Mouse (Mus musculus) midbrain, embryonic 12.5 days (tissue): Measurements from ENCODE around the gene 2210016L21Rik. TPM values are rescaled to one million over a fixed set of nuclear protein-coding genes. Genes with fewer than 3 reads are reported as not detected.

Experiments used
- ATAC-seq: fragments of 200-750 bp; cut with Nextera tagmentation; 2 replicates; pipeline ENCODE4 v1.8.0; 2017; ENCODE audit warnings: low read depth, moderate TSS enrichment, moderate library complexity; ENCODE audit not compliant: low FRiP score
- H3K27ac ChIP-seq: fragments of 300-500 bp; sonication (generic); replicated peaks from 2 replicates; pipeline ENCODE4 v1.5.1; 2016; ENCODE audit warnings: mild to moderate bottlenecking
- H3K27me3 ChIP-seq: fragments of 300-500 bp; sonication (generic); 2 replicates; pipeline ENCODE4 v1.6.1; 2016; ENCODE audit warnings: mild to moderate bottlenecking
- H3K36me3 ChIP-seq: fragments of 300-500 bp; sonication (generic); 2 replicates; pipeline ENCODE4 v1.6.1; 2016
- H3K4me1 ChIP-seq: fragments of 300-500 bp; sonication (generic); 2 replicates; pipeline ENCODE4 v1.6.1; 2016
- H3K4me2 ChIP-seq: fragments of 300-500 bp; sonication (generic); replicated peaks from 2 replicates; pipeline ENCODE4 v1.6.1; 2016; ENCODE audit warnings: mild to moderate bottlenecking, moderate library complexity
- H3K4me3 ChIP-seq: fragments of 300-500 bp; sonication (generic); 2 replicates; pipeline ENCODE4 v1.5.1; 2016; ENCODE audit warnings: mild to moderate bottlenecking
- H3K9ac ChIP-seq: fragments of 300-500 bp; sonication (generic); replicated peaks from 2 replicates; pipeline ENCODE4 v1.6.1; 2016; ENCODE audit warnings: mild to moderate bottlenecking, moderate library complexity
- H3K9me3 ChIP-seq: fragments of 300-500 bp; sonication (generic); 2 replicates; pipeline ENCODE4 v1.6.1; 2016; ENCODE audit warnings: mild to moderate bottlenecking
- WGBS: fragments of 180-500 bp; shearing (Covaris S2); methylation state at CpG from one replicate; pipeline ENCODE4 v1.1.7; 2016; 5-methylcytosine and 5-hydroxymethylcytosine counted together
- polyA plus RNA-seq: library from polyadenylated mRNA; unstranded; fragments of >200 nt; fragmentation: Nextera tagmentation; extraction: Ambion mirVana; gene quantifications from 2 replicates; pipeline ENCODE4 v1.2.1, GENCODE M21; 2016

Gene 2210016L21Rik
- polyA plus RNA-seq, 1 experiment from 2014 or later, result 62.9 TPM

- no peak for ATAC-seq
- Histone ChIP-seq H3K4me2 (no peak overlapping the region), H3K27me3 (peaks cover 31% of the 10 kb centered on the region), H3K4me1 (peaks cover 5% of the 10 kb centered on the region), H3K9me3 (no peaks in the 10 kb centered on the region), H3K4me3 (no peak overlapping the region), H3K36me3 (no peaks in the 10 kb centered on the region), H3K27ac (no peak overlapping the region), H3K9ac (no peak overlapping the region)
- 26% methylated on average over 7 of the region's 7 CpGs for WGBS
Observed at GRCm38 (mm10) chr5:114968651-114969050, 26.7 kb downstream of the 2210016L21Rik start.

GRCm38 (mm10) chr5:114969064-114969463, 27.1 kb downstream of the 2210016L21Rik start:
- Histone ChIP-seq H3K4me2 (no peak overlapping the region), H3K9ac (no peak overlapping the region), H3K36me3 (no peaks in the 10 kb centered on the region), H3K27me3 (peaks cover 31% of the 10 kb centered on the region), H3K27ac (no peak overlapping the region), H3K4me3 (no peak overlapping the region), H3K9me3 (no peaks in the 10 kb centered on the region), H3K4me1 (peaks cover 5% of the 10 kb centered on the region)
- no peak for ATAC-seq
- WGBS, result 26% methylated on average over 4 of the region's 4 CpGs

GRCm38 (mm10) chr5:114969609-114970215, 27.8 kb downstream of the 2210016L21Rik start:
- no peak overlapping the region for H3K27ac ChIP-seq
- 65% methylated on average over 13 of the region's 13 CpGs for WGBS
- H3K9ac ChIP-seq, result no peak overlapping the region
- no peak for ATAC-seq
- H3K4me1 ChIP-seq, result peaks cover 5% of the 10 kb centered on the region
- H3K36me3 ChIP-seq, result no peaks in the 10 kb centered on the region
- H3K4me3 ChIP-seq, result no peak overlapping the region
- no peaks in the 10 kb centered on the region for H3K9me3 ChIP-seq
- peaks cover 31% of the 10 kb centered on the region for H3K27me3 ChIP-seq
- no peak overlapping the region for H3K4me2 ChIP-seq

GRCm38 (mm10) chr5:114970824-114971227, 28.9 kb downstream of the 2210016L21Rik start, which contains the start of gene Hnf1a:
Hnf1a (minus strand) TSS chr5:114971094.
- Histone ChIP-seq H3K36me3 (no peaks in the 10 kb centered on the region), H3K9me3 (no peaks in the 10 kb centered on the region), H3K9ac (no peak within 1 kb of the TSS), H3K4me2 (no peak within 1 kb of the TSS), H3K4me1 (peaks cover 5% of the 10 kb centered on the region), H3K27ac (no peak within 1 kb of the TSS), H3K4me3 (no peak within 1 kb of the TSS), H3K27me3 (peaks cover 26% of the 10 kb centered on the region)
- WGBS, result 79% methylated on average over 17 of the region's 17 CpGs
- ATAC-seq, result no peak

- H3K9ac ChIP-seq, result no peak overlapping the region
- no peak overlapping the region for H3K27ac ChIP-seq
- no peak overlapping the region for H3K4me3 ChIP-seq
- H3K4me2 ChIP-seq, result no peak overlapping the region
- H3K9me3 ChIP-seq, result no peaks in the 10 kb centered on the region
- no peak for ATAC-seq
- H3K27me3 ChIP-seq, result peaks cover 23% of the 10 kb centered on the region
- 84% methylated on average over 9 of the region's 9 CpGs for WGBS
- no peaks in the 10 kb centered on the region for H3K36me3 ChIP-seq
- peaks cover 5% of the 10 kb centered on the region for H3K4me1 ChIP-seq
Observed at GRCm38 (mm10) chr5:114972201-114972600, 30.2 kb downstream of the 2210016L21Rik start.

GRCm38 (mm10) chr5:114973131-114973530, 31.2 kb downstream of the 2210016L21Rik start:
- no peak overlapping the region for H3K27ac ChIP-seq
- peaks cover 5% of the 10 kb centered on the region for H3K4me1 ChIP-seq
- no peaks in the 10 kb centered on the region for H3K36me3 ChIP-seq
- ATAC-seq, result no peak
- no peak overlapping the region for H3K4me2 ChIP-seq
- H3K27me3 ChIP-seq, result peaks cover 18% of the 10 kb centered on the region
- H3K9ac ChIP-seq, result no peak overlapping the region
- WGBS, result 82% methylated on average over 8 of the region's 8 CpGs
- H3K9me3 ChIP-seq, result no peaks in the 10 kb centered on the region
- H3K4me3 ChIP-seq, result no peak overlapping the region

- Histone ChIP-seq H3K27me3 (no peaks in the 10 kb centered on the region), H3K4me2 (no peak overlapping the region), H3K36me3 (no peaks in the 10 kb centered on the region), H3K4me1 (peaks cover 16% of the 10 kb centered on the region), H3K27ac (no peak overlapping the region), H3K4me3 (no peak overlapping the region), H3K9ac (no peak overlapping the region), H3K9me3 (no peaks in the 10 kb centered on the region)
- ATAC-seq, result no peak
Observed at GRCm38 (mm10) chr5:114976935-114977334, 35.0 kb downstream of the 2210016L21Rik start.

- Histone ChIP-seq H3K4me1 (peaks cover 16% of the 10 kb centered on the region), H3K4me3 (no peak overlapping the region), H3K4me2 (no peak overlapping the region), H3K27ac (no peak overlapping the region), H3K9me3 (no peaks in the 10 kb centered on the region), H3K27me3 (no peaks in the 10 kb centered on the region), H3K36me3 (no peaks in the 10 kb centered on the region), H3K9ac (no peak overlapping the region)
- WGBS, result 77% methylated on average over 11 of the region's 11 CpGs
- no peak for ATAC-seq
Observed at GRCm38 (mm10) chr5:114978473-114978872, 36.5 kb downstream of the 2210016L21Rik start.

- Histone ChIP-seq H3K4me2 (peak overlapping the region; percentile 74), H3K9ac (no peak overlapping the region), H3K27me3 (no peaks in the 10 kb centered on the region), H3K4me1 (peaks cover 16% of the 10 kb centered on the region), H3K36me3 (no peaks in the 10 kb centered on the region), H3K4me3 (peak overlapping the region; percentile 38; the same call in 1 of the 2 replicates), H3K9me3 (no peaks in the 10 kb centered on the region), H3K27ac (no peak overlapping the region)
- WGBS, result 5% methylated on average over 6 of the region's 6 CpGs
- ATAC-seq, result no peak
Observed at GRCm38 (mm10) chr5:114978888-114979249, 36.9 kb downstream of the 2210016L21Rik start.

GRCm38 (mm10) chr5:114979250-114980121, 37.5 kb downstream of the 2210016L21Rik start:
- Histone ChIP-seq H3K4me1 (peaks cover 16% of the 10 kb centered on the region), H3K27ac (no peak overlapping the region), H3K9me3 (no peaks in the 10 kb centered on the region), H3K4me2 (peak overlapping the region; percentile 74), H3K36me3 (no peaks in the 10 kb centered on the region), H3K4me3 (peak overlapping the region; percentile 38), H3K9ac (peak overlapping the region; percentile 44), H3K27me3 (no peaks in the 10 kb centered on the region)
- 0 out of 2 replicates have a peak, but pooled peaks have one; percentile 30 for ATAC-seq
- 5% methylated on average over 32 of the region's 32 CpGs for WGBS

GRCm38 (mm10) chr5:114980122-114980748, 38.3 kb downstream of the 2210016L21Rik start:
- 23% methylated on average over 16 of the region's 16 CpGs for WGBS
- no peak; the same call in 1 of the 2 replicates for ATAC-seq
- H3K27me3 ChIP-seq, result no peaks in the 10 kb centered on the region
- H3K9me3 ChIP-seq, result no peaks in the 10 kb centered on the region
- peak overlapping the region; percentile 38 for H3K4me3 ChIP-seq
- no peaks in the 10 kb centered on the region for H3K36me3 ChIP-seq
- H3K9ac ChIP-seq, result peak overlapping the region; percentile 44; the same call in 1 of the 2 replicates
- H3K4me2 ChIP-seq, result peak overlapping the region; percentile 74
- H3K4me1 ChIP-seq, result peaks cover 16% of the 10 kb centered on the region
- no peak overlapping the region for H3K27ac ChIP-seq

- no peak overlapping the region for H3K9ac ChIP-seq
- H3K27ac ChIP-seq, result no peak overlapping the region
- no peak for ATAC-seq
- no peaks in the 10 kb centered on the region for H3K27me3 ChIP-seq
- H3K4me3 ChIP-seq, result no peak overlapping the region
- H3K9me3 ChIP-seq, result no peaks in the 10 kb centered on the region
- H3K4me1 ChIP-seq, result peaks cover 16% of the 10 kb centered on the region
- H3K36me3 ChIP-seq, result no peaks in the 10 kb centered on the region
- H3K4me2 ChIP-seq, result no peak overlapping the region
- 58% methylated on average over 15 of the region's 15 CpGs for WGBS
Observed at GRCm38 (mm10) chr5:114982001-114982400, 40.0 kb downstream of the 2210016L21Rik start.
